Mouse (Mus musculus) myocyte (in vitro differentiated cells): ENCODE measurements around the gene Gm10518.

ENCODE experiments used
- POLR2A ChIP-seq: IDR thresholded peaks from one replicate; pipeline ENCODE4 v1.6.1; 2011; ENCODE audit warnings: low read depth, mild to moderate bottlenecking, control low read depth, moderate library complexity; ENCODE audit not compliant: insufficient read length
- TCF12 ChIP-seq: IDR thresholded peaks from one replicate; pipeline ENCODE4 v1.6.1; 2011; ENCODE audit warnings: mild to moderate bottlenecking, control low read depth; ENCODE audit not compliant: poor library complexity, insufficient read depth, severe bottlenecking

- TF ChIP-seq TCF12 (no peak), POLR2A (no peak)
These were observed 39.4 kb downstream of the Gm10518 start for GRCm38 (mm10) chr1:179842568-179842967.
